Mouse (Mus musculus) MEL-GATA-1-ER (cell line): ENCODE measurements around the gene Terf2ip.

ENCODE experiments used
- DNase-seq: peaks from one replicate; pipeline ENCODE4 v3.0.0-alpha.2; 2012; ENCODE audit warnings: low read depth; ENCODE audit errors: extremely low read depth

Terf2ip gene

DNA sequence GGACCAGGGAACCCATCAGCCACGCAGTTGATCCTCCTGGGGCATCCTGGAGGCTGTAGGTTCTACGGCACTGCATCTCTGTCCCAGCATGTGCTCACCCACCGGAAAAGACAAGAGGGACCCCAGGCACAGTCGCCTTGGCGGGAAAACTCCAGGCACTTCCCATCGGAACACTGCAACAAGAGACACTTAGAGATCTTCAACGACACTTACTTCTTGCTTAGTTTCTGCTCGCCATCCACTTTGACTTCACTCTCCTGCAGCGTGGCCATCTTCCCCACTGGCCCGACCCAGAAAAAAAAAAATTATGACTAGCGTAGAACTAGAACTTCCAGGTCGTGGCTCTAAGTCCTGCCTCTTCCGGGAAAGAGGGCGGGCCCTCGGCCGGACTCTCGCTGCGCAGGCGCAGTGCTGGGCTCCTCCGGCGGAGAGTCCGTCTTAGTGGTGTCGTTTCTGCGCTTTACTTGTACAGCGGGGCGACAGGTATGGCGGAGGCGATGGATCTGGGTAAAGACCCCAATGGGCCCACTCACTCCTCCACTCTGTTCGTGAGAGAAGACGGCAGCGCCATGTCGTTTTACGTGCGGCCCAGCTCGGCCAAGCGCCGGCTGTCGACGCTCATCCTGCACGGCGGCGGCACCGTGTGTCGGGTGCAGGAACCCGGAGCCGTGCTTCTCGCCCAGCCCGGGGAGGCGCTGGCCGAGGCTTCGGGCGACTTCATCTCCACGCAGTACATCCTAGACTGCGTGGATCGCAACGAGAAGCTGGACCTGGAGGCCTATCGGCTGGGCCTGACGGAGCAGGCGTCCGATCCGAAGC is at the start of gene Terf2ip, which contains the start of gene Kars:
Gene Terf2ip (plus strand): TSS at position 402 of the 819 bp plus-strand sequence.
Gene Kars (minus strand): TSS at position 327 of the 819 bp plus-strand sequence.
- DNase-seq: peak; percentile 83

- DNase-seq: no peak
These were observed 48.6 kb upstream of the Terf2ip start for GRCm38 (mm10) chr8:111962589-111962988.

- DNase-seq: no peak
These were observed 48.1 kb upstream of the Terf2ip start for GRCm38 (mm10) chr8:111963091-111963490.

- no peak for DNase-seq
These were observed 47.7 kb upstream of the Terf2ip start for GRCm38 (mm10) chr8:111963546-111963945.

DNA sequence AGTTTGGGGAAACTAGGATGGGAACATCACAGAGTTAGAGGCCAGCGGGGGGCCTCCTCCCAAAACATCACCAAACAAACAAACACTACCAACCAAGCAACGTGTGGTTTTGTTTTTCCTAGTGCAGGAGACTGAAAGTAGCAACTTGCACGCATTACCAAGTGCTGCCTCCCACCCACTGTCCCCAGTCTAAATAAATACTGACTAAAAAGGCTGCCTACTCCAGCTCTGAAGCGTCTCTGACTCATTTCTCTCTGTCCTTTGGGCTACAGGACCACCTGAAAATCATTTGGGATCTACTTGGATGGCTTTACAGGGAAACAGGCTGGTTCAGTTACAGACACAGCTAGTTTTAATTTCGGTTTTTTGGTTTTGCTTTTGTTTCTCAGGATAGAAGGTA is 46.8 kb upstream of the Terf2ip start:
- no peak for DNase-seq

GRCm38 (mm10) chr8:111964849-111965561 is 46.2 kb upstream of the Terf2ip start:
- no peak for DNase-seq

- peak; percentile 24 for DNase-seq
These were observed 43.8 kb upstream of the Terf2ip start for GRCm38 (mm10) chr8:111967246-111967870.

GRCm38 (mm10) chr8:111968541-111968940 is 42.7 kb upstream of the Terf2ip start:
- DNase-seq: no peak

- DNase-seq: no peak
These were observed 42.2 kb upstream of the Terf2ip start for GRCm38 (mm10) chr8:111968991-111969390.

GRCm38 (mm10) chr8:111974138-111974537 is 37.1 kb upstream of the Terf2ip start:
- no peak for DNase-seq

DNA sequence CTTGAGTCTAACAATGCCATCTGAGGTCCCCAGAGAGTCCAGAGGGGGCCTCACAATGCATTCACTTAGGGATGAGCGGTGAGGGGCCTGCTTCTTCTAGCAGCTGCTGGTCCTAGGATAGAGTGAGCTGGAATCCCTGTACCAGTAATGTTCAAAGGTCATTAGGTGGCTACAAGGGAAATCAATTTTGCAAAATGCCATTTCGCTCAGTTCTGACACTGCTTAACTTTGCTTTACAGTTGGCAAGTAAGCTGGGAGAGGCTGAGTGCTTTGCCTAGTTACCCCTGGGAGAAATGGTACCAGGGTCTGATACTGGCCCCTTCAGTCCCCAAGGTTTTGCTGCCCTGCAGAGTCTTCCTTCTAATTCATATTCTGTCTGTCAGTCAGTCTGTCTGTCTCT is 35.5 kb upstream of the Terf2ip start:
- no peak for DNase-seq

GRCm38 (mm10) chr8:111976326-111976725 is 34.9 kb upstream of the Terf2ip start:
- DNase-seq: no peak

DNA sequence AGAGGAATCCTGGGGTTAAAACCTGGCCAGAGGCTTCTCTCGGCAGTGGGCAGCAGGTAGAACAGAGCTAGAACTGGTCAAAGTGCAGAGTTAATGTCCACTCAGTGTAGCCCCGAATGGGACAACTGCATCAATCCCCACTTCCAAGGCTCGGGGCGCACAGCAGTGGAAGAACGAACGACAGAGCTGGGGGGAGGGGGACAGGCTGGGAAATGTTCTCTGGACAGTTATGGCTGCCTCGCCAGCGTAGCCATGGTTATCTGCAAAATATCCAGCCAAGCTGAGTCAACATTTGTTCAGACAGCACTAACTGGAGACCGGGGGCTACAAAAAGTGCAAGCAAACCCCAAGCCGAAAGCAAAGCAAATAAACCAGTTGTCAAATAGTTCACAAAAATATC is 33.1 kb upstream of the Terf2ip start:
- DNase-seq: no peak

DNA sequence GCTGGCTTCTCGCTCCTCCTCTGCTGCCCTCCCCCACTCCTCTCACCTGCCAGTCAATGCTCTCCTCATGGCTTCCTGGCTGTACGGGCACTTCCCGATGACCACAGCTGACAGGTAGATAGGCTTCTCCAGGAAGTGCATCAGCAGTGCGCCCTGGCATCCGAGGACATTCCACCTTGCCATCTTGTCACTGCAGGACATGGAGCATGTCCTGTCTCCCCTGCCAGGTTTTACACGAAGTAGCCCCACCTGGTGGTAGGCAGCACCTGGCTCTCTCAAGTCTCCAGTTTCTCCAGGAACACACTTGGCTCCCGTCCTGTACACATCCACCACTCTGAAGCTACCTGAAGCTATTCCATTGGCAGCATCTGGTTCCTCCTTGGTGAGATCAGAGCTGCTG is 29.1 kb upstream of the Terf2ip start:
- no peak for DNase-seq

GRCm38 (mm10) chr8:111984511-111984910 is 26.7 kb upstream of the Terf2ip start:
- no peak for DNase-seq

DNA sequence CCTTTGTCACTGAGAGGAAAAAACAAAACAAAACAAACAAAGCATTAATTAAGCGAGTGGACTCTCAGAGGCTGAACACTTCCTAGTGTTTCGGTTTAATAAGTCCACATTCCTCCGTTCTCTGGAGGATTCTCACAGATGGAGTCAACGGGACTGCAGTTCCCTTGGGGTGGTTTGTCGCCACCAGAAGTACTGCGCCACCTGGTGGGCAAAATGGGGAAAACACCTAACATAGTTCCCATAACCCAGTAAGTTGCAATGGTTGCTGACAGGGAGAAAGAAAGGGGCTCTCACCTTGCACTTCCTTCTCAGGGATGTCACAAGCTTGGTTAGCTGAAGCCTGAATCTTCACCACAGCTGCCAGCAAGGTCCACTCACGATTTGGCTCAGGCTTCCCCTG is 21.3 kb upstream of the Terf2ip start:
- DNase-seq: peak; percentile 72

DNA sequence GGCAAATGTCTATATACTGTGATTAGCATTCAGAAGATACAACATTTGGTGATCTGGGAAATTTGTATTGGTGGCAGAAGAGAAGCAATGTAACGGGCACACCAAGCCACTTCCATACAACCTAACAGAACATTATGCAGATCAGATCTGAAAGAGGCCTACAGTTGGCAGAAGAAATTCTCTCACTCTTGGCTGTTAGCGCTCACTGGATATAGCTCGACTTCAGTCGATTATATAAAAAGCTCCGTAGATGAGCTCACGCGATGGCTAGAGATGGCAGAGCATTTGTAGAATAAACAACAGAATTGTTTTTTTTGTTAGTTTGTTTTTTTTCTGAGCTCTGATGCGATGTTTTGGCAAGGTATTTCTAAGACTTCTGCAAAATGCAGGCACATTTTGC is 19.9 kb upstream of the Terf2ip start:
- no peak for DNase-seq

GRCm38 (mm10) chr8:111992013-111992702 is 19.0 kb upstream of the Terf2ip start, which contains the start of gene Adat1:
TSS of gene Adat1 (minus strand) at chr8:111992302.
- DNase-seq: peak; percentile 77

- DNase-seq: no peak
These were observed 18.5 kb upstream of the Terf2ip start for GRCm38 (mm10) chr8:111992703-111993039.

- no peak for DNase-seq
These were observed 6.4 kb upstream of the Terf2ip start for GRCm38 (mm10) chr8:112004754-112005153.

DNA sequence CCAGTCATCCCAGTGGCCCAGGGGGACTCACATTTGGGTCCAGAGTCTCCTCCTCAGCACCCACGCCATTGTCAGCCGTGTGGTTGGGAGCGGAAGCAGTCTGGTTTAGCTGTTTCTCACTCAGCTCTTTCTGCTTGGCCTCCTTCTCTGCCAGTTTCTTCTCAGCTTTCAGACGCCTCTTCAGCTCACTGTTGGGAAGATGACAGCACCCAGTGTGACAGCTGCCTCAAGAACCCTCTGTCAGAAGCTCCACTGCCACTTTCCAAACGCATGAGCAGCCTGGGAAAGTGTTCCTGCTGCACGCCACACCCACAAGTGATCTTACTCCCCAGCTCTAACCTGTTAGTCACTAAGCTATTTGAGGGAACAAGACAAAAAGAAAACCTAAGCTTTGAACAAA is 5.6 kb upstream of the Terf2ip start:
- DNase-seq: no peak

DNA sequence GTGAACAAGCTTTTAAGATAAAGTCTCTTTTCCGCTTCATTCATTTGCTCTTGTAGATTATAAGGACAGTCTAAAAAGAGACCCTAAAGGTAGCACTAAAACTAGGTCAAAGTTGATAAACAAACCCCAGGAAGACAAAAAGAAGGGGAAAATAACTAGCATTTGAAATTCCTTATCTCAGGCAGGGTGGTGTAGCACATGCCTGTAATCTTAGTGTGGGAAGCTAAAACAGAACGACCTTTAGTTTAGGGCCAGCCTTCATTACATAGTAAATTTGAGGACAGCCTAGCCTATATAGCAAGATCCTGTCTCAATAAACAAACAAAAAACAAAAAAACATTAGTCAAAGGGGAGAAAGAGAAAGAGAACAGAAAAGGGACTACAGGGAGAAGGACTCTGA is 3.5 kb upstream of the Terf2ip start:
- DNase-seq: no peak
